Mouse (Mus musculus) neural tube, embryonic 13.5 days (tissue): ENCODE data around the gene Crlf1. TPM values are rescaled to one million over a fixed set of nuclear protein-coding genes. Genes with fewer than 3 reads are reported as not detected.

Experiments used
- ATAC-seq: fragments of 200-750 bp; cut with Nextera tagmentation; 2 replicates; pipeline ENCODE4 v1.8.0; 2017; ENCODE audit warnings: low read depth, mild to moderate bottlenecking, moderate TSS enrichment, moderate library complexity
- H3K27ac ChIP-seq: fragments of 300-500 bp; sonication (generic); replicated peaks from 2 replicates; pipeline ENCODE4 v1.5.1; 2015; ENCODE audit warnings: moderate library complexity, mild to moderate bottlenecking, inconsistent platforms
- H3K27me3 ChIP-seq: fragments of 300-500 bp; sonication (generic); 2 replicates; pipeline ENCODE4 v1.6.1; 2015; ENCODE audit warnings: mild to moderate bottlenecking, inconsistent platforms
- H3K36me3 ChIP-seq: fragments of 300-500 bp; sonication (generic); 2 replicates; pipeline ENCODE4 v1.6.1; 2015; ENCODE audit warnings: mild to moderate bottlenecking, inconsistent platforms
- H3K4me1 ChIP-seq: fragments of 300-500 bp; sonication (generic); replicated peaks from 2 replicates; pipeline ENCODE4 v1.6.1; 2015; ENCODE audit warnings: inconsistent platforms
- H3K4me2 ChIP-seq: fragments of 300-500 bp; sonication (generic); 2 replicates; pipeline ENCODE4 v1.6.1; 2015; ENCODE audit warnings: inconsistent platforms, mild to moderate bottlenecking, moderate library complexity
- H3K4me3 ChIP-seq: fragments of 300-500 bp; sonication (generic); 2 replicates; pipeline ENCODE4 v1.5.1; 2015; ENCODE audit warnings: mild to moderate bottlenecking, inconsistent platforms
- H3K9ac ChIP-seq: fragments of 300-500 bp; sonication (generic); 2 replicates; pipeline ENCODE4 v1.6.1; 2015; ENCODE audit warnings: moderate library complexity, mild to moderate bottlenecking, inconsistent platforms
- H3K9me3 ChIP-seq: fragments of 300-500 bp; sonication (generic); 2 replicates; pipeline ENCODE4 v1.6.1; 2016; ENCODE audit warnings: inconsistent platforms
- WGBS: fragments of 180-500 bp; shearing (Covaris S2); methylation state at CpG from one replicate; pipeline ENCODE4 v1.1.7; 2015; 5-methylcytosine and 5-hydroxymethylcytosine counted together
- polyA plus RNA-seq: library from polyadenylated mRNA; unstranded; fragments of >200 nt; fragmentation: Nextera tagmentation; extraction: Ambion mirVana; gene quantifications from 2 replicates; pipeline ENCODE4 v1.2.1, GENCODE M21; 2015

Crlf1 gene
- polyA plus RNA-seq, 1 experiment from 2014 or later, result 3.6 TPM

DNA sequence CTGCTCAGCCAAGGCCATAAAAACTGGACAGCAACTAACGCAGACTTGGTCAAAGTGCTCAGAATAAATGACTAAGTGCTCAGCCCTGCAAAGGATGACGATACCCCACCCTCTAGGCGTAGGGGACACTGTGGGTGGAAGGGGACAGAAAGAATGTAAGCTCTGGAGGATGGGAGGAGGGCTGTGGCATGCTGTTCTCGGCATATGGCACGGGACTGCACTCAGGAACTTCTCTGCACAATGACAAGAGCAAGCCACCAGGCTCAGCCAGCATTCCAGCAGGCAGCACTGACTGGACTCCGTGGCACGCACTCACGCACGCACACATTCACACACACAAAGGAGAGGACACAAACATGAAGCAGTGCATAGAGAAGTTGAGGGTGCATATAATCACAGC is 32.4 kb upstream of the Crlf1 start:
- ATAC-seq, result no peak
- WGBS, result 80% methylated on average over 9 of the region's 9 CpGs
- H3K9me3 ChIP-seq, result no peaks in the 10 kb centered on the region
- H3K27me3 ChIP-seq, result no peaks in the 10 kb centered on the region
- peaks cover 6% of the 10 kb centered on the region; the same call in 1 of the 2 replicates for H3K4me1 ChIP-seq
- no peak overlapping the region for H3K4me2 ChIP-seq
- no peak overlapping the region for H3K27ac ChIP-seq
- H3K9ac ChIP-seq, result no peak overlapping the region
- 0 out of 2 replicates have a peak, but pooled peaks cover 1% of the 10 kb centered on the region for H3K36me3 ChIP-seq
- no peak overlapping the region for H3K4me3 ChIP-seq

DNA sequence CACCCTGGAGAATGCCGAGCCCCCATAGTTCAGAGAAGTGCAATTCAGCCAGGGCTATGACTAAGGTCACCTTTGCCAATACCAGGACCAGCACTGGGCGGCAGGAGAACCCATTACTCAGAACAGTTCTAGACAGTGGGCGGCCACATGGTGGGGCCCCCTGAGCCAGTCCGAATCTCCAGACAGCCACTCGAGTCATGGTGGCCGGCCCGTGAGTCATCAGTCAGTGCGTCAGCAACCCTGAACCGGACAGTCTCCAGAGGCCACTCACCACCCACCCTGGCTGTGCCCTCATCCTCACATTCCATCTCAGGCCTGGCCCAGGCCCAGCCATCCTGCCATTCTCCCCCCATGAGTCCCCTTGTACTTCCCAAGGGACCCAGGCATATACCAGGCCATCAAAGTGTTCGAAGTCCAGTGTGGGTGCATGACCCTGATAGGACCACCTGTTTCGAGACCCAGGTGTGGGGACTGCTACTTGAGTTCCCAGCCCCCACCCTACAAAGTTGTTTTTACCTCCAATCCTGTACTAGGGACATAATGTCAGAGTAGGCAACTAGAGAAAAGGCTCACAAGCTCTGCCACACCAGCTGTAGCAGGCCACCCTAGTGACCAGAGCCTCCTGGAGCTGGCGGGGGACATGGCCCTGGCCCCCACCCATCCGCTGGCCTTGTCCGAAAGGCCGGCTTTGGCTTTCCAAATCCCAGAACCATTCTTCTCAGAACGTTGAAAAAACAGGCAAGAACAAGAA is 31.0 kb upstream of the Crlf1 start:
- Histone ChIP-seq H3K9ac (no peak overlapping the region), H3K27ac (no peak overlapping the region), H3K4me2 (no peak overlapping the region), H3K4me1 (peaks cover 6% of the 10 kb centered on the region), H3K4me3 (no peak overlapping the region), H3K36me3 (0 out of 2 replicates have a peak, but pooled peaks cover 7% of the 10 kb centered on the region), H3K27me3 (no peaks in the 10 kb centered on the region), H3K9me3 (no peaks in the 10 kb centered on the region)
- ATAC-seq, result no peak
- WGBS, result 92% methylated on average over 16 of the region's 16 CpGs

DNA sequence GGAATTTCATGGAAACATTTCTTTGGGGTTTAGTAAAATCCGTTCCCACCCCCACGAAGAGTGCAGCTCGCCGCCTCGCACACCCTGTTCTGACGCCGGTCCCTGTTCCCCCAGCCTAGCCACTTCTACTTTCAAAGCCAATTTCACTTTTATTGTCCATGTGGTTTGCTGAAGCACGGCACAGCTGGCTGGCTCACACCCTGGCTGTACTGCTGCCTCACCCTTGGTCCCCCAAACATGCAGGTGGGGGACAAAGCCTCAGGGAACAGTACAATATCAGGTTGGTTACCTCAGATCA is 30.5 kb upstream of the Crlf1 start:
- Histone ChIP-seq H3K4me1 (peaks cover 11% of the 10 kb centered on the region), H3K9me3 (no peaks in the 10 kb centered on the region), H3K4me2 (no peak overlapping the region), H3K9ac (no peak overlapping the region), H3K36me3 (0 out of 2 replicates have a peak, but pooled peaks cover 7% of the 10 kb centered on the region), H3K27me3 (no peaks in the 10 kb centered on the region), H3K4me3 (no peak overlapping the region), H3K27ac (no peak overlapping the region)
- ATAC-seq, result no peak
- WGBS, result 80% methylated on average over 8 of the region's 8 CpGs

DNA sequence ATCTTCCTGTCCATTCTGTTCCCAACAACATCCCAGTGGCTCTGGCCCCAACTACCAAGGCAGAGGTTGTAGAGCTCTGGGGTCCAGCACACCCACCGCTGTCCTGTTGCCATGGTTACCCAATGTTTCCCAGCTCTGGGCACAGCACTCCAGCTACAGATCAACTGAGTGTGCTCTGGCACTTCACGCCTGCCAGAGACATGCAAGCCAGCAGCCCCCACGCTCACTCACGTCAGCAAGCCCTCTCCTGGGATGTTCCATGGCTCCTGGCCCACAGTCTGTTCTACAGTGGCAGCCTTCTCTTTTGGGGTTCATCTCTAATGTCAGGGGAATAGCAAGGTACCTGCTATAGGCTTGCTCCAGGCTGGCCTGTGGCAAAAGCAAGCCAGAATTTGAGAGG is 29.7 kb upstream of the Crlf1 start:
- H3K9ac ChIP-seq, result no peak overlapping the region
- no peak for ATAC-seq
- peaks cover 11% of the 10 kb centered on the region for H3K4me1 ChIP-seq
- no peaks in the 10 kb centered on the region for H3K9me3 ChIP-seq
- 66% methylated on average over 4 of the region's 4 CpGs for WGBS
- no peak overlapping the region for H3K4me2 ChIP-seq
- no peak overlapping the region for H3K27ac ChIP-seq
- no peak overlapping the region for H3K4me3 ChIP-seq
- H3K36me3 ChIP-seq, result 0 out of 2 replicates have a peak, but pooled peaks cover 7% of the 10 kb centered on the region
- no peaks in the 10 kb centered on the region for H3K27me3 ChIP-seq

DNA sequence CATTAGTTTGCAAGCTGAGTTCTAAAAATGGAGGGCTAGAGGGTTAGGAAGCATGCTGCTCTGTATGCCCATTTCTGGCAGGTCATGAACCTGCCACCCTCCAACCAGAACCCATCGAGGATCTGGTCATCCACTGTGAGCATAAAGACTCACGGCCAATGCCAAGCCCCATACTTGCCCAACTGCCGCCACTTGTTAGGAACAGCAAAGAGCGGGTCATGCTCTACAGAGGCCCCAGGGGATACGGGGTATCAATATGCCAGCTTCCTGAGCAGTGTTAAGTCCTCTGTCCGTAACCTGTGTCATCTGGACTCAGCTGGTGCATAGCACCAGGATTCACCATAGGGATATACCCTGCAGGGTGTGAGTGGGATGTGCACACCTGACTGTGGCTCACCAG is 28.8 kb upstream of the Crlf1 start:
- peaks cover 15% of the 10 kb centered on the region for H3K4me1 ChIP-seq
- H3K4me3 ChIP-seq, result no peak overlapping the region
- no peak overlapping the region for H3K27ac ChIP-seq
- H3K9me3 ChIP-seq, result no peaks in the 10 kb centered on the region
- WGBS, result 91% methylated on average over 6 of the region's 6 CpGs
- H3K27me3 ChIP-seq, result no peaks in the 10 kb centered on the region
- 0 out of 2 replicates have a peak, but pooled peaks cover 7% of the 10 kb centered on the region for H3K36me3 ChIP-seq
- H3K9ac ChIP-seq, result no peak overlapping the region
- no peak overlapping the region for H3K4me2 ChIP-seq
- ATAC-seq, result no peak

DNA sequence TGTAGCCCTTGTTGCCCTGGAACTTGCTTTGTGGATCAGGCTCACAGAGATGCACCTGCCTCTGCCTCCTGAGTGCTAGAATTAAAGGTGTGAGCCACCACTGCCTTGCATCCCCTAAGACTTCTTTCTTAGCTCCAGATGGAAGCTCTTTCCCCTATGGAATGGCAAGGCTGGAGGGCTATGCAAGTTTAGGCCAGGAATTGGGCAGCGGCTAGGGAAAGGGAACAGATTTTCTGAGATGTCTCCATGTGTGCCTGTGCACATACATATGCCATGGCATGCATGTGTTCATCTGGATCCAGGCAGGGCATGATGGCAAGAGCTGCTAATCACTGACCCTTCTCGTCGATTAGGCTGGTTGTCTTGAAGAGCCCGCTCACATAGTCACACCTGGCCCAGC is 27.3 kb upstream of the Crlf1 start:
- no peaks in the 10 kb centered on the region for H3K9me3 ChIP-seq
- no peak for ATAC-seq
- 0 out of 2 replicates have a peak, but pooled peaks cover 7% of the 10 kb centered on the region for H3K36me3 ChIP-seq
- peaks cover 26% of the 10 kb centered on the region for H3K4me1 ChIP-seq
- no peaks in the 10 kb centered on the region for H3K27me3 ChIP-seq
- H3K4me3 ChIP-seq, result no peak overlapping the region
- H3K27ac ChIP-seq, result no peak overlapping the region
- no peak overlapping the region for H3K9ac ChIP-seq
- WGBS, result 93% methylated on average over 4 of the region's 4 CpGs
- no peak overlapping the region for H3K4me2 ChIP-seq

DNA sequence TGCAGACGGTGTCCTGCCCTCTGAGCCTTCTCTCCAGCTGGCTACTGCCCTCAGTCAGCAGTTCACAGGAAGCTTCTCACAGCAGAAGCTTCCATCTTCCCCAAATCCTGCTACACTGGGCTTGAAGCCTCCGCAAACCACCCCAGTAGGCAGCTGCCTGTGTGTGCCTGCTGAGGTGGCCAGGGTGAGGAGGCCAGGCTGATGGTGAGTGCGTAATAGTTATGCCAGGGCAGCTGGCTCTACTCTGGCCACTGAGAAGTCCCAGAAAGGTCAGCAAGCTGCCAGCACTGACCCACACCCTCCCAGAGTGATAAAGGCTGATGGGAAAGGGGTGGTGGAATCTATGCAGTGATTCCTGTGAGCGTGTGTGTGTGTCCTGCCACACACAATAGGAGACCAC is 26.7 kb upstream of the Crlf1 start:
- H3K4me1 ChIP-seq, result peaks cover 26% of the 10 kb centered on the region
- no peak overlapping the region for H3K27ac ChIP-seq
- 0 out of 2 replicates have a peak, but pooled peaks cover 7% of the 10 kb centered on the region for H3K36me3 ChIP-seq
- no peaks in the 10 kb centered on the region for H3K9me3 ChIP-seq
- no peaks in the 10 kb centered on the region for H3K27me3 ChIP-seq
- no peak for ATAC-seq
- no peak overlapping the region for H3K9ac ChIP-seq
- no peak overlapping the region for H3K4me2 ChIP-seq
- H3K4me3 ChIP-seq, result no peak overlapping the region
- WGBS, result 86% methylated on average over 4 of the region's 4 CpGs

DNA sequence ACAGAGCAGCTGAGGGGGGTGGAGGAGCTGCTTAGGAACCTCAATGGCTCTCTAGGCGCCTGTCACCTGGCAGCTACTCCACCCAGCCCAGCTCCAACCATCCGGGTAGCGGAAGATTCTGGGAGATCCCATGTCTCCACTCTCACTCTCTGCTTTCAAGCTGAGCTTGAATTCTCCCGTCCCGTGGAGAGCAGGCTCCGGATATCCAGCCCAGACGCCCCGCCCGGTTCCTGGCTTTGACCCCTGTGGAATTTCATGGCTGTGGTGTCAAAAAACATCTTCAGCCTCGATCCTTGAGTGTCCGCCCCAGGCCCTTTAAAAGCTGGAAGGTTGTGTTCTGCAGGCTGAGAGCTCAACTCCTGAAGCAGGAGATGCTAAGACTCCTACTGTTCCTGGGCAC is 26.2 kb upstream of the Crlf1 start:
- H3K27ac ChIP-seq, result no peak overlapping the region
- peaks cover 26% of the 10 kb centered on the region for H3K4me1 ChIP-seq
- H3K9me3 ChIP-seq, result no peaks in the 10 kb centered on the region
- H3K4me3 ChIP-seq, result no peak overlapping the region
- H3K27me3 ChIP-seq, result no peaks in the 10 kb centered on the region
- no peak overlapping the region for H3K4me2 ChIP-seq
- no peak overlapping the region for H3K9ac ChIP-seq
- ATAC-seq, result no peak
- 0 out of 2 replicates have a peak, but pooled peaks cover 7% of the 10 kb centered on the region for H3K36me3 ChIP-seq
- WGBS, result 68% methylated on average over 11 of the region's 11 CpGs

DNA sequence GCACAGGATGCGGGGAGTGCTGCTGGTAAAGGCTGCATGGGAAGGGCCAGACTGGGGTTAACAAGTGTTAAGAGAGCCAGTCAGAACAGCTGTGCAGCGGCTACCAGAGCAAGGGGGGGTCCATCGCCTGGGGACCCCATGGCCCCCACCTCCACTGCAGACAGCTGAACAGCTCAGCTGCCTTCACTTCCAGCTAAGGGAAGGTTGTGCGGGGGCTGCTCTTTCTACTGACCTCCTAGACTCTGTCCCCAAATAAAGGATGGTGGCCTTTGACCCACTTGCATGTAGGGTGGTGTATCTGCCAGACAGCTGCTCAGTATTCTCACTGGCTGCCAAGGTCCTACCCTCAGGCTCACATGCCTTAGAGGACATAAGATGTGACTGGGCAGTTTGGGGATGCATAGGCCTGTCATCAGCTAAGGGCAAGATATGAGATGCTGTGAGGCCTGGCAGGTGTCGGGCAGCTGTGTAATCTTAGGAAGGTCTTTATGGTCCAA is 25.7 kb upstream of the Crlf1 start:
- H3K4me1 ChIP-seq, result peaks cover 26% of the 10 kb centered on the region
- no peak overlapping the region for H3K4me2 ChIP-seq
- no peaks in the 10 kb centered on the region for H3K27me3 ChIP-seq
- H3K27ac ChIP-seq, result no peak overlapping the region
- 85% methylated on average over 5 of the region's 5 CpGs for WGBS
- ATAC-seq, result no peak
- no peak overlapping the region for H3K4me3 ChIP-seq
- 0 out of 2 replicates have a peak, but pooled peaks cover 7% of the 10 kb centered on the region for H3K36me3 ChIP-seq
- no peaks in the 10 kb centered on the region for H3K9me3 ChIP-seq
- H3K9ac ChIP-seq, result no peak overlapping the region

DNA sequence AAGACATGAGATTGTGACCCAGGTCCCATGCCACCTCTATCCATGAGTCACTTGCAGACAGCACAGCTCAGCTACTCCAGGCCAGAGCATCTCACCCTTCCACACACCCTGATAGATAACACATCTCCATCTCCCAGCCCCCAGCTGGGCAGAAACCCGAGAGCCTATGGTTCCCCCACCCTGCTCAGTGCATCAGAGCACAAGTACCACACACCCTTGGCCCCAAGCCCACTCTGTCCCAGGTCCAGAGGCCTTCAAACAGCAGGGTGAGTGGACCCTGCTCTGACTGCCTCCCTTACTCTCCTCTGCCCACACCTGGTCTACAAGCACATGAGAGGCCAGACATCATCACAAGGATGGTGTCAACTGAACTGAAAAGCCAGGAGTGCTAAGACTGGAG is 25.1 kb upstream of the Crlf1 start:
- WGBS, result 64% methylated on average over 1 of the region's 1 CpGs
- Histone ChIP-seq H3K4me3 (no peak overlapping the region), H3K27me3 (no peaks in the 10 kb centered on the region), H3K4me1 (peaks cover 26% of the 10 kb centered on the region), H3K27ac (no peak overlapping the region), H3K4me2 (no peak overlapping the region), H3K36me3 (0 out of 2 replicates have a peak, but pooled peaks cover 7% of the 10 kb centered on the region), H3K9ac (no peak overlapping the region), H3K9me3 (no peaks in the 10 kb centered on the region)
- no peak for ATAC-seq

DNA sequence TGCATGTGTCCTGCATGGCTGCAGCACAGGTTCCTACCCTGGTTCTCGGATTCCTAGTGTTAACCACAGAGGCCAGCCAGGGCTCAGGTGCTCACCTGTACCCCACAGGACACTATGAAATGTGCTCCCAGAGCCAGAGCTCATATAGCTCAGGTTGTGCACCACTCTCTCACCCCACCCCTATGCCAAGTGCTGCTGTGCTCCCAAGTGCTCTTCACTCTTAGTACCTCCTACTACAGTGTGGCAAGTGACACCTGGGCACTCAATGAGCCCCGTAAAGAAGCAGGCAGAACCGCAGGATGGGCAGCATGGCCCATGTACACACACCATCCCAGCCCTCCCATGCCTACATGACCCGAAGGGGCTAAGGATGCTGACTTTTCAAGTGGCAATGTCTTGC is 24.2 kb upstream of the Crlf1 start:
- no peak overlapping the region for H3K4me3 ChIP-seq
- peaks cover 20% of the 10 kb centered on the region for H3K4me1 ChIP-seq
- no peaks in the 10 kb centered on the region for H3K27me3 ChIP-seq
- no peak overlapping the region for H3K9ac ChIP-seq
- H3K27ac ChIP-seq, result no peak overlapping the region
- H3K4me2 ChIP-seq, result no peak overlapping the region
- H3K9me3 ChIP-seq, result no peaks in the 10 kb centered on the region
- ATAC-seq, result no peak
- H3K36me3 ChIP-seq, result 0 out of 2 replicates have a peak, but pooled peaks cover 7% of the 10 kb centered on the region
- WGBS, result 91% methylated on average over 4 of the region's 4 CpGs

DNA sequence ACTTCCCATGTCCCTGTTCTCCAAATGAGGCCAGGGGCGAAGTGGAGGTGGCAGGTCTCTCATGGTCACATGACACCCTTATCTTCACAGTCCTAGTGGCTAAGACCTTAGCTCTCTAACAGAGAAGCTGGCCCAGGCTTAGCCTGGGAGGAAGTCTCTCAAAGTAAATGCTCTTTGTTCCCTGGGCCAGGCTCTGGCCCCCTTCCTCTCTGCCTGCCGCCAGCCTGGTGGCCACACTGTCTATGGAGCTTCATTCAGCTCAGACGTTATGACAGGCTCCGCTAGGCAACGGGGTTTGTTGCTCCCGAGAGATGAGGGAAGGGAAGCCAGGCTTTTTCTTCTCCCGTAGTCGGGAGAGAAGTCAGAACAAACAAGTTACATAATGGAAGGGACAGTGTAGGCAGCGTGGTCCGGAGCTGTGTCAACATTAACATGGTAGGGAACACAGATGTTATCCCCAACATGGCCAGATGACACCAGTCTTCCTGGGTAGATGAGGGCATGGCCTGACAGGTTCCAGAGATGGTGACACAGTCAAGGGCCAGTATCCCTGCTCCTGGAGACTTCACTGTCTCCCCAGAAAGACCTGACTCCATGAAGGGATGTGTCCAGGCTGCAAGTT is 23.6 kb upstream of the Crlf1 start:
- peak overlapping the region; percentile 30; the same call in 1 of the 2 replicates for H3K27ac ChIP-seq
- WGBS, result 48% methylated on average over 10 of the region's 10 CpGs
- peaks cover 19% of the 10 kb centered on the region for H3K4me1 ChIP-seq
- no peak overlapping the region for H3K9ac ChIP-seq
- H3K27me3 ChIP-seq, result no peaks in the 10 kb centered on the region
- H3K9me3 ChIP-seq, result no peaks in the 10 kb centered on the region
- H3K4me2 ChIP-seq, result no peak overlapping the region
- peak; percentile 29 for ATAC-seq
- 0 out of 2 replicates have a peak, but pooled peaks cover 7% of the 10 kb centered on the region for H3K36me3 ChIP-seq
- H3K4me3 ChIP-seq, result no peak overlapping the region
